Mouse (Mus musculus): Measurements from ENCODE around the gene Wfdc11.
"Not testable (repeated sequence)": the region's sequence is repeated elsewhere in the genome, so short reads cannot be mapped to it uniquely, and the experiment has no call there.

Wfdc11 gene

DNA sequence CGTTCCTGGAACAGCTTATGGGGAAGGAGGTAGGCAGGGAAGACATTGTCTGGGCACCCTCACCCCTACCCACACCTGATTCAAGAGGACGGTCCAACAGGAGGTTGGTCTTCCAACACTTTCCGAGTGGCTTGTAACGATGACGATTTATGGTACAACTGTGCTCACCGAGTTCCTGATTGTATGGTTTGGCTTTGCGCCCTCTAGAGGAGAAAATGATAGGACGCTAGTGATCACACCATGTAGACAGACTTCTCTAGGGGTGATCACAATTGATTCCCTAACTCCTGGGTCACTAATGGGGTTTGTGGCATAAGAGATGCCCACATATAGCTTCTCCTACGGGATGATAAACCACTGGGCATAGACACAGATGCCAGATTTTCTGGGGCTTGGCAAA is 38.6 kb downstream of the Wfdc11 start:
- no peak for DNase-seq

DNA sequence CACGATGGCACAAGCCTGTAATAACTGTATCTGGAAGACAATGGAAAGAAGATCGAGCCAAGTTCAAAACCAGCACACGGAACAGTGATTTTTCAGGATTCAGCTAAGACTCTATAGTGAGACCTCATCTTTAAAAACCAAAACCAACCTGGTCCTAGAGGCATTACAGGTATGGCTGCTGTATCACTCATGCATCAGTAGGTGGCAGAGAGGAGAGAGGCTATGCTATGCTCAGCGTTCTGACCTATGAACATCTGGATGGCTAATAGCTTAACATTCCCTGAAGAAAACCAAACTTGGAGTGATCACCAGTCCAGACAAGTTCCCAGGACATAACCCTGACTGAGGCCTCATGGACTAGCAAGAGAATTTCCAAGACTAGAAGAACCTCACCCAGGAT is 52.1 kb downstream of the Wfdc11 start:
- DNase-seq, result no peak

DNA sequence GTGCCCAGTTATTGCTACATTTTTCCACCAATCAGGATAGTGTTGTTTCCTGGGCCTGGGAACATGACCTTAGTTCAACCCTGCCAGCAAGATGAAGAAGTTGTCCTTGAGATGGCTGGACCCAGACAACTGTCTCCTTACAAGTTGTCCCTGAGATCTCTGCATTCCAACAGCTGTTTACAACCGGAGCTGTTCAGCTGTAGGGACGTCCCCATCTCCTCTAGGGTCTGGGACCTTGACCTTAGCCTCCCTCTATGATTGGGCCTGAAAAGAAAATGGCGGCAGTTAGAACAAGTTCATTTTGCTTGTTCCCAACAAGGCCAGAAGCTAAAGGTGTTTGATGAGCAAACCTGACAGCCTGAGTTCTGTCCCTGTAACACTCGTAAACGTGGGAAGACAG is 54.8 kb downstream of the Wfdc11 start:
- DNase-seq, result no peak

DNA sequence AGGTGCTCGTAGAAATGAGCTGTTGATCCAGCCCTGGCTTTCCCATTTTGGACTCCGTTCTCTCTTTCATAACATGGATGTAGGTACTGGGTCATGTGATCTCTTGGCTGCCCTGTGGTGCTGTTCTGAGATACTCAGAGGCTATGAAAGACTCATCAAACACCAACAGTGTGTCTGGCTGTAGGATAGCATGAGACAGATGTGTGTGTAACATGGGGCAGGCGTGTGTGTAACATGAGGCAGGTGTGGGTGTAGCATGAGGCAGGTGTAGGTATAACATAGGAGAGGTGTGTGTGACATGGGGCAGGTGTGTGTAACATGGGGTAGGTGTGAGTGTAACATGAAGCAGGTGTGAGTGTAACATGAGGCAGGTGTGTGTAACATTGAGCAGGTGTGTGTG is 58.5 kb downstream of the Wfdc11 start:
- DNase-seq, result no peak

DNA sequence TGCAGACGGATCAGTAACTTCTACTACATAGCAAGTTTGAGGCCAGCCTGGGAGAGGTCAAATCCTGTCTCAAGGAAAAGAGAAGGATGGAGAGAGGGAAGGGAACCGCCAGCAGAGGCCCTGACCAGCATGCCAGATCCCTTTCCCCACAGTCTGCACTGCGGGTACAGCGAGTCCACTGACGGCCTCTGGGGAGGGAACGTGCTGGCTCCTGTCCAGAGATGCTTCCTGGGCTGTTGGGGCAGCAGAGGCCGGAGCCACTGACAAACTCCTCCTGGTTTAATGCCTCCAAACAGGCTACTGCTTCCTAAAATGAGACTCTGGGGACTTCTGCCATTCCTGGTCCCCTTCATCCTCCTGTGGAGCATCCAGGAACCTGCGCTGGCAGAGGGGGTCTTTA is 60.4 kb downstream of the Wfdc11 start, which contains the start of the genes Wfdc6b and Wfdc8:
TSS of gene Wfdc6b (plus strand) at position 52 of the 400 bp plus-strand sequence.
TSS of gene Wfdc8 (minus strand) at position 156 of the 400 bp plus-strand sequence.
- DNase-seq, result not testable (repeated sequence)
